Mouse (Mus musculus): Measurements from ENCODE around the gene Fdx1l.
A peak's percentile ranks its signal among the peaks of the same experiment; 100 is the strongest.

Gene Fdx1l

DNA sequence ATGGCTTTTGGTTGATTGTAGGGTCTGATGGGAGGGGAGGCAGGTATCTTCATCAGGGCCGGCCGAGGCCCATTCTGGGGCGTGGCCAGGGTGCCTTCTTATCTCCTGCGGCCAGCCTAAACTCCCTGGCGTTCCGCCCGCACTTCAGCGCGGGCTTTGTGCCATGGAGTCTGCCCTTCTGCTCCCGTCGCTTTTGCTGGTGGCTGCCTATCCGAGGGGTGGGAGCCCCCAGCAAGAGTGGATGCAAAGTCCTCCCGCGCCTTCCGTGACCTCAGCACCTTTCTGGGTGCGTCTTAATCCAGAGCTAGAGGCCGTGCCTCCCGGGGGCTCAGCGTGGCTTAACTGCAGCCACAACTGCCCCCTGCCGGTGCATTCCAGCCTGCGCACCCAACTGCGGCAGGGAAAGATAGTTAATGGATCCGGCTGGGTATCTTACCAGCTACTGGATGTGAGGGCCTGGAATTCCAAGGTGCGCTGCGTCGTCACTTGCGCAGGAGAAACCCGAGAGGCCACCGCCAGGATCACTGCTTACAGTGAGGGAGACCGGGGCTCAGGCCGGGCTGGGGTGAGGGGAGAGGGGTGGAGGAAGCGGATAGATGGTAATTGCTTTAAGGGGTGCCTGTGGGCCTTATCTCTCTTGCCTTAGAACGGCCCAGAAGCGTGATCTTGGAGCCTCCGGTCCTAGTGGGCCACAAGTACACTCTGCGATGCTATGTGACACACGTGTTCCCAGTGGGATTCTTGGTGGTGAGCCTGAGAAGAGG, 43.9 kb downstream of the Fdx1l start, which contains the start of gene Icam4:
TSS of gene Icam4 (plus strand) at position 83 of the 764 bp plus-strand sequence.
- DNase-seq (ENCODE audit: low spot score in 2 of 2) = peak; percentile 92 to 95

DNA sequence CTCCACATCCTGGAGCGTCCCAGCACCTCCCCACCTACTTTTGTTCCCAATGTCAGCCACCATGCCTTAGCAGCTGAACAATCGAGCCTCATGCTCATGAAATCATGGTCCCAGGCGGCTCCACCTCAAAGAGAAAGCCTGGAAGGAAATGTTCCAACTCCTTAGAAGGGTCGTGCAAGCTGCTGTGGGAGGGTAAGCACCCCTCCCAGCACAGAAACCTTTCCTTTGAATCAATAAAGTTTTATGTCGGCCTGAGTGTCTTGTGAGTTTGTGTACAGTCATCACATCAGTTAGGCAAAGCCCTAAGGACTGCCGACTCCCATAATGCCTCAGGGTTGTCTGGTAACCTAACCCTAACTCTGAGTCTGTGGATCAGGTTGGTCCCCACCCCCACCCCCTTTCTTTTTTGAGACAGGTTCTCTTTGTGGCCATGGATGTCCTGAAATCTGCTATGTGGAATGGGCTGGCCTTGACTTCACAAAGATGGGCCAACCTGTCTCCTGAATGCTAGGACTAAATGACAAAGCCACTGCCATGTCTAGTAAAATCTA, 44.8 kb downstream of the Fdx1l start:
- peak; percentile 43 to 57 for DNase-seq (ENCODE audit: low spot score in 2 of 2)

DNA sequence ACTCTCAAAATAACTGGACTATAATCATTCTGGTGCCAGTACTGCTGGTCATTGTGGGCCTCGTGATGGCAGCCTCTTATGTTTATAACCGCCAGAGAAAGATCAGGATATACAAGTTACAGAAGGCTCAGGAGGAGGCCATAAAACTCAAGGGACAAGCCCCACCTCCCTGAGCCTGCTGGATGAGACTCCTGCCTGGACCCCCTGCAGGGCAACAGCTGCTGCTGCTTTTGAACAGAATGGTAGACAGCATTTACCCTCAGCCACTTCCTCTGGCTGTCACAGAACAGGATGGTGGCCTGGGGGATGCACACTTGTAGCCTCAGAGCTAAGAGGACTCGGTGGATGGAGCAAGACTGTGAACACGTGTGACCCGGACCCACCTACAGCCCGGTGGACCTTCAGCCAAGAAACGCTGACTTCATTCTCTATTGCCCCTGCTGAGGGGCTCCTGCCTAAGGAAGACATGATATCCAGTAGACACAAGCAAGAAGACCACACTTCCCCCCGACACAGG, 45.6 kb downstream of the Fdx1l start:
- DNase-seq (ENCODE audit: low spot score in 2 of 2) = peak in 1 of 2 experiments; percentile 29

DNA sequence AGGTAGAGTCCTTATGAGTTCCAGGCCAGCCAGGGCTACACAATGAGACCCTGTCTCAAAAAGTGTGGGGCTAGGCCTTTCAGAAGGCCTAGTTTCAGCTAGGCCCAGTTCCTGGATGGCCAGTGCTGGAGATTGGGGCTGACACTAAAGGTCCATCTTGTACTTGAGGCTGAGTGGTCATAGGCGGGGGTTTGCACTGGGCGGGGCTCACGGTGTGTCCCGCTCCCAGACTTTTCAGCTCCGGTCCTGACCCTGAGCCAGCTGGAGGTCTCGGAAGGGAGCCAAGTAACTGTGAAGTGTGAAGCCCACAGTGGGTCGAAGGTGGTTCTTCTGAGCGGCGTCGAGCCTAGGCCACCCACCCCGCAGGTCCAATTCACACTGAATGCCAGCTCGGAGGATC, 46.6 kb downstream of the Fdx1l start:
- no peak for DNase-seq (ENCODE audit: low spot score in 2 of 2)

DNA sequence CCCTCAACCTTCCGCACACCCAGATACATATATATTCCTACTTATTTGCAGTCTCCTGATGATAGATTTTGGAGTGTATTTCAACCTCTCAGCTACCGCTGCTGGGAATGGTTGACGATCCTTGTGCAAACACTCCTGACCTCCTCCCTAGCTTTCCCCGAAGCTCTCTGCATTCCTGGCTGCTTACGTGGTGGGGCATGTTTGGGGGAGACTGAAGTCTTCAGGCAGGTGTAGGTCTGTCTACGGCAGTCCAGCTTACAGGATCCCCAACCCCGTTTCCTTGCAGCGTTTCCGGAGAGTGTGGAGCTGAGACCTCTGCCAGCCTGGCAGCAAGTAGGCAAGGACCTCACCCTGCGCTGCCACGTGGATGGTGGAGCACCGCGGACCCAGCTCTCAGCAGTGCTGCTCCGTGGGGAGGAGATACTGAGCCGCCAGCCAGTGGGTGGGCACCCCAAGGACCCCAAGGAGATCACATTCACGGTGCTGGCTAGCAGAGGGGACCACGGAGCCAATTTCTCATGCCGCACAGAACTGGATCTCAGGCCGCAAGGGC, 48.1 kb downstream of the Fdx1l start:
- no peak for DNase-seq (ENCODE audit: low spot score in 2 of 2)

DNA sequence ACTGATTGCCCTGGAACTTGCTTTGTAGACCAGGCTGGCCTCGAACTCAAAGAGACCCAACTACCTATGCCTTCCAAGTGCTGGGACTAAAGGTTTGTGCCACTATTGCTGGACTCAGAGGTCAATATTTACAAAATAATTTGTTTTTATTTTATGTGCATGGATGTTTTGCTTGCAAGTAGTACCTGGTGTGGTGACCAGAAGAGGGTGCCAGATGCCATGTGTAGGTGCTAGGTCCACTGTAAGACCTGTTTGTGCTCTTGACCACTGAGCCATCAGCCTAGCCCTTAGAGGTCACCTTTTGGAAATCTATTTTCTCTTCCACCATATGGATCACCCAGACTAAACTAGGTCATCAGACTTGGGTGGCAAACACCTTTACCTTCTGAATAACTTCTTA, 50.7 kb downstream of the Fdx1l start:
- DNase-seq (ENCODE audit: low spot score in 2 of 2) = no peak

DNA sequence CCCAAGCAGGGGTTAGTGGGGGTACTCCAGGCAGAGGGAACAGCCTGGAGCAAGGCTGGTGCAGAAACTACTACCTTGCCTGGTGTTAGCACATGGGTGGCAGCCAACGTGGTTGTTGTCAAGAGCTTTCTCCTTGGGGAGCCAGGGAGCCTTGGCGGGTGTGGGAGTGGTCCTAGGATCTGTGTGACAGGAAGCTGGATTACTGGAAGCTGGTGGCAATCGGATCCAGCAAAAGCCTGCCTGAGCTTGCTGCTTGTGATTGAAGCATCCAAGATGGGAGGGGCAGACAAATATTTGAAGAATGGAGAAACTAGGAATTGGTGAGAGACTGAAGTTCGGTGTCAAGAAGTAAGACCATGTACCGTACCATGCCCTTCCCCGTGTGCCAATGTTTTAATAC, 51.1 kb downstream of the Fdx1l start:
- no peak for DNase-seq (ENCODE audit: low spot score in 2 of 2)

DNA sequence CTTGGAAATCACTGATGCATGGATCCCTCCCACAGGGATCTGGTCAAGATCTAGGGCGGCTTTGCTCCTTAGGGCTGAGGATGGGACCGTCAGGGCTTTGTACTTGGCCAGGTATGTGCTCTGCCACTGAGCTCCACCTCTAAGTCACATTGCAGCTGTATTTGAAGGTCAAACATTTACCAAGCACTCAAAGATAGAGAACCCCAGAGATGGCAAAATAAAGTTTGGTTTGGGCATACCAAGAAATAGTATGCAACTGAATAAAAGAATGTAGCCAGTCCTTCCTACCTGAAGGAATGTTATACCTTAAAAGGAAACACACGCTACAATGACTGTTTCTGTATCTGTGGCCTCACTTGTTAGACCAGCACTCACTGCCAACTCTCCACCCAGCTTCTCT, 52.1 kb downstream of the Fdx1l start:
- no peak for DNase-seq (ENCODE audit: low spot score in 2 of 2)

DNA sequence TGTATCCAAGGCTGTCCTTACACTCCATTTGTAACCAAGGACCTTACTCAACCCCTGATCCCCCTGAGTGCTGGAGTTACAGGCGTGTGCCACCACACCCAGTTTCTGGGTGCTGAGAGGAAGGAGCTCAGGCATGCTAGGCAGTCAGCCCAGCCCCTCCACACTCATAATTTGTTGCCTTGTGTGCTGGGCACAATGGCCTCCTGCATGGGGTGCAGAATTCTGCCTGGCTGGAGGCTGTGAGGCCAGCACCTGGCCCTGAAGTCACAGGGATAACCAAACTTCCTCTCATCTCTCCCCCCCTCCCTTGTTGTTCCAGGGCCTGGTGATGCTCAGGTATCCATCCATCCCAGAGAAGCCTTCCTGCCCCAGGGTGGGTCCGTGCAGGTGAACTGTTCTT, 54.8 kb downstream of the Fdx1l start:
- DNase-seq (ENCODE audit: low spot score in 2 of 2) = no peak
